Mouse (Mus musculus) cerebellum, adult 2 months (tissue): ENCODE measurements around the gene Mapk6.

Experiments used
- CTCF ChIP-seq: fragments of 200-500 bp; IDR thresholded peaks from 2 replicates; pipeline ENCODE4 v1.5.1; 2011; ENCODE audit warnings: low read depth, mild to moderate bottlenecking, control low read depth, low read length, moderate library complexity, borderline replicate concordance; ENCODE audit not compliant: insufficient read depth
- POLR2A ChIP-seq: fragments of 200-500 bp; IDR thresholded peaks from 2 replicates; pipeline ENCODE4 v1.6.1; 2011; ENCODE audit warnings: low read length, control low read depth, borderline replicate concordance; ENCODE audit not compliant: insufficient read depth

DNA sequence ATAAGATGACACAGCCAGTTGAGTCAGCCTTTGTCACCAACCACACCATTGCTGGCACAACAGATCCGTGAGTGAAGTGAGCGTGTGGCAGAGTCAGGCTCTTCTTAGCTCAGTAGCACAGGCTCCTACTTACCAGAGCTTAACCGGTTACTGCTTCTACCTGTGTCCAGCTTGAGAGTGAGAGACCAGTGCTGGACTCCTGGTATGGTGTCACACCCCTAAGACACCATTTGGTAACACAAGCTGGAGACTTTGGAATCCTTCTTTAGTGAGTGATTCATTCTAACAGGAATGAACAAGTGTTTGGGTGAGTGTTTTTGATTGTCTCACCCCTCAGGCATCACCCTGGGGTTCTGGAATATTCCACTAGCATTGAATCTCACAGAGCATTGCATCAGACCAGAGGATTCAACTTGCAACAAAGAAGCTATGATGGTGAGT is 12.5 kb upstream of the Mapk6 start:
- no peak for TF ChIP-seq CTCF
- TF ChIP-seq POLR2A, result no peak
